Mouse (Mus musculus) intestine, embryonic 14.5 days (tissue): ENCODE data around the gene Gm7073. TPM values are rescaled to one million over a fixed set of nuclear protein-coding genes. Genes with fewer than 3 reads are reported as not detected.
A peak's percentile ranks its signal among the peaks of the same experiment; 100 is the strongest.

Source experiments
- ATAC-seq: fragments of 200-750 bp; cut with Nextera tagmentation; replicated peaks from 2 replicates; pipeline ENCODE4 v1.8.0; 2017; ENCODE audit warnings: low read depth, moderate number of reproducible peaks, moderate TSS enrichment, moderate library complexity; ENCODE audit not compliant: low FRiP score, low TSS enrichment
- DNase-seq: peaks from one replicate; pipeline ENCODE4 v3.0.0-alpha.2; 2018; ENCODE audit warnings: low spot score
- H3K27ac ChIP-seq: fragments of 300-500 bp; sonication (generic); 2 replicates; pipeline ENCODE4 v1.5.1; 2014; ENCODE audit warnings: low read depth, mild to moderate bottlenecking, control low read depth
- H3K27me3 ChIP-seq: fragments of 300-500 bp; sonication (generic); replicated peaks from 2 replicates; pipeline ENCODE4 v1.6.1; 2014; ENCODE audit warnings: low read length, control low read depth; ENCODE audit not compliant: control insufficient read depth, insufficient read depth
- H3K36me3 ChIP-seq: fragments of 300-500 bp; sonication (generic); 2 replicates; pipeline ENCODE4 v1.6.1; 2014; ENCODE audit warnings: low read length, control low read depth; ENCODE audit not compliant: control insufficient read depth, insufficient read depth
- H3K4me1 ChIP-seq: fragments of 300-500 bp; sonication (generic); replicated peaks from 2 replicates; pipeline ENCODE4 v1.6.1; 2014; ENCODE audit warnings: low read length, control low read depth, mixed read lengths; ENCODE audit not compliant: control insufficient read depth, insufficient read depth
- H3K4me2 ChIP-seq: fragments of 300-500 bp; sonication (generic); 2 replicates; pipeline ENCODE4 v1.6.1; 2014; ENCODE audit warnings: low read length
- H3K4me3 ChIP-seq: fragments of 300-500 bp; sonication (generic); 2 replicates; pipeline ENCODE4 v1.5.1; 2014; ENCODE audit warnings: low read depth, low read length, control low read depth, mixed read lengths
- H3K9ac ChIP-seq: fragments of 300-500 bp; sonication (generic); 2 replicates; pipeline ENCODE4 v1.6.1; 2014; ENCODE audit warnings: mild to moderate bottlenecking, low read length
- H3K9me3 ChIP-seq: fragments of 300-500 bp; sonication (generic); 2 replicates; pipeline ENCODE4 v1.6.1; 2016; ENCODE audit warnings: low read length, control low read depth; ENCODE audit not compliant: control insufficient read depth
- WGBS: fragments of 180-500 bp; shearing (Covaris S2); extraction: QIAGEN DNeasy Blood & Tissue Kit; methylation state at CpG from one replicate; pipeline ENCODE4 v1.1.7; 2014; 5-methylcytosine and 5-hydroxymethylcytosine counted together
- microRNA counts: library from miRNA; unstranded; fragments of <30 nt; microRNA quantifications from one replicate; lab custom pipeline; 2016
- microRNA-seq: library from miRNA; unstranded; fragments of <30 nt; microRNA quantifications from one replicate; pipeline ENCODE4, GENCODE M21; 2016
- polyA plus RNA-seq: library from polyadenylated mRNA; unstranded; fragments of >200 nt; fragmentation: Nextera tagmentation; extraction: Ambion mirVana; gene quantifications from 2 replicates; pipeline ENCODE4 v1.2.1, GENCODE M21; 2014

The Gm7073 gene
- polyA plus RNA-seq, 1 experiment from 2014 or later: not detected

DNA sequence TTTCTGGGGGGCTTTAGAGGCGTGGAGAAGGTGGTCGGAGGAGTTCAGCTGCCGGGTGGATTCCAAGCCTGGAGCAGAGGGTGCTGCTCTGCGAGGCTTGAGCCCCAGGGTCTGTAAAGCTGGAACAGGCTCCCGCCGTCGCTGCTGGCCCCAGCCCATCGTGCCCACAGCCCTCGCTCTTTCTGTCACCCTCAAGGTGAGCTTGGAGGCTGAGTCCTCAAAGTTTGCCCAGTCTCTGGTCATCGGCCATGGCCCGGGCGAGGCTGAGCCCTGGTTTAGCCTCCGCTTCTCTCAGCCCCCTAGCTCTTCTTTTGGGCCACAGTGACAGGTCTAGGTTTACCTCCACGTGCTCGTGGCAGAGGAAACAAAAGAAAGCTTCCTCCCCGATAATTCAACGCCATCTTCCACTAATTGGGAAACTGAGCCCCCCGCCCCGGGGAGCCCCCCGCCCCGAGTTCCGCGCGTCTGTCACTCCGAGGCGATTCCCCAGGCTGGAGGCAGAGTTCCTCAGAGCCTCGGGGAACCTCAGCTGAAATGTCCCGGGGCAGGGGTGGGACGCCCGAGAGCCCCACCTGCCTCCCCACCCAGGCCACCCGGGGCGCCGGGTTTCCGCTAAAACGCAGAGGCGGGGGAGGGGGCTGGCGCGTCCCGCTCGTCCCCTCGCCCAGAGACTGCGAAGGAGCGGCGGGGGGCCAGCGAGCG lies 135.8 kb downstream of the Gm7073 start:
- H3K27ac ChIP-seq: no peak overlapping the region
- H3K4me1 ChIP-seq: no peaks in the 10 kb centered on the region
- H3K27me3 ChIP-seq: no peaks in the 10 kb centered on the region
- H3K4me3 ChIP-seq: peak overlapping the region; percentile 55
- 12% methylated on average over 42 of the region's 46 CpGs for WGBS
- ATAC-seq: no peak; the same call in 1 of the 2 replicates
- H3K4me2 ChIP-seq: peak overlapping the region; percentile 55
- H3K9ac ChIP-seq: peak overlapping the region; percentile 61
- no peaks in the 10 kb centered on the region for H3K36me3 ChIP-seq
- no peaks in the 10 kb centered on the region for H3K9me3 ChIP-seq
- DNase-seq: peak; percentile 66

DNA sequence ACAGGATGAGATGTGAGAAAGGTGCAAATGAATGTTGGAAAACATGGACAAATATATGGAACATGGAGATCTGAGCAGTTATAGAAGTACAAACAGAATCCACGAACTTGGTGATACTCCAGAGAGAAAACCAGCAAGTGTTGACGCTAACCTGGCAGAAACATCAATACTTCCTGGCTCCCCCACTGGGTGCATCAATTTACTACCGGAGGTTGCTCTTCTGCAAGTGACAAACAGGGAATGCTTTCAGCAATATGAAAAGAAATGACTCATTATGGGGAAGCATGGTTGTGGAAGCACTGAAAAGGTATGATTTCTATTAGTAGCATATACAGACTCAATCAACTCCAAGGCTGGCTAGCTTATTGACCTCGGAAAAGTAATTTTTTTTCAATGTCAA lies 144.8 kb downstream of the Gm7073 start:
- DNase-seq (no peak), ATAC-seq (no peak)
- WGBS: 73% methylated on average over 4 of the region's 4 CpGs
- Histone ChIP-seq H3K4me3 (no peak overlapping the region), H3K9me3 (no peaks in the 10 kb centered on the region), H3K9ac (no peak overlapping the region), H3K4me1 (no peaks in the 10 kb centered on the region), H3K27me3 (no peaks in the 10 kb centered on the region), H3K4me2 (no peak overlapping the region), H3K27ac (no peak overlapping the region), H3K36me3 (no peaks in the 10 kb centered on the region)

DNA sequence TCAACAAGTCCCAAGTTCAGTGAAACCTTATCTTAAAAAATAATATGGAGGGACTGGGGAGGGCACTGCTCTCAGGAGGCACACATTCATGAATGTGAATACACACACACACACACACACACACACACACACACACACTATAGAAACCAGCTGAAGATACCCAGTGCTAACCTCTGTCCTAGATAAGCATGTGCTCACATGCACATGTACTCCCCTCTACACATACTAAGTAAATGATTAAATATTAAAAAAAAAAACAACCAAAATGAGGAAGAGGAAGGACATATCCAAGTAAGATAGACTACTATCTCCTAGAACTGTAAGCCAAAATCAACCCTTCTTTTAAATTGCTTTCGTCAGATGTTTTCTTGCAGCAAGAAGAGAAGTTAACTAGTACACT lies 152.2 kb downstream of the Gm7073 start:
- no peak for ATAC-seq
- Histone ChIP-seq H3K36me3 (no peaks in the 10 kb centered on the region), H3K4me1 (no peaks in the 10 kb centered on the region)

More for the DNA sequence above, 152.2 kb downstream of the Gm7073 start:
- H3K4me2 ChIP-seq: no peak overlapping the region
- WGBS: 100% methylated on average over 1 of the region's 1 CpGs
- H3K27me3 ChIP-seq: no peaks in the 10 kb centered on the region
- no peak overlapping the region for H3K27ac ChIP-seq
- no peak overlapping the region for H3K4me3 ChIP-seq
- H3K9me3 ChIP-seq: no peaks in the 10 kb centered on the region
- no peak for DNase-seq
- no peak overlapping the region for H3K9ac ChIP-seq

MicroRNA genes within 50 kb of the gene (microRNA counts, 519-probe panel; counts per million panel counts)
- 2,127 counts per million, percentile 17 among the panel's probes with 10 or more counts for microRNA mmu-miR-505 (lab: Ali Mortazavi, UCI)

Small RNA genes within 50 kb of the gene (microRNA-seq; reads per million reads assigned to microRNA genes)
- gene Mir505: 76.8 reads per million, percentile 55 among the genes with 10 or more reads in this experiment

Other genes starting within 250 kb of the Gm7073 start
- 10.7 TPM in 2 replicates for gene Atp11c, start 53.4 kb upstream of the Gm7073 start, polyA plus RNA-seq